Comparison of ENCODE assay signal across 23 mouse cellular contexts in genomic region chr6:134434866-134435390, GRCm38 (mm10). TPM values are rescaled to one million over a fixed set of nuclear protein-coding genes. Genes with fewer than 3 reads are reported as not detected.
"Had no signal": no experiment of that assay in that cellular context is flagged by ENCODE, and none has a peak within 500 bp of the region (broad histone marks: within the 10 kb centered on the region; RNA-seq: fewer than 3 reads in every experiment).

No protein-coding gene starts in this region.

- H3K36me3 ChIP-seq: liver, embryonic 13.5 days; midbrain, embryonic 10.5 days; midbrain, embryonic 13.5 days; neural tube, embryonic 12.5 days had no signal

- H3K4me2 ChIP-seq: liver, embryonic 13.5 days; midbrain, embryonic 13.5 days; neural tube, embryonic 12.5 days had no signal

- DNase-seq: kidney, adult 11 months; kidney, adult 9 months; kidney, postnatal 14 days; kidney, postnatal 4 days; layer of hippocampus, adult 9-11 months; layer of hippocampus, postnatal 36 days; liver, embryonic 13.5 days; lung, adult 2 months; lung, postnatal 14 days; lung, postnatal 4 days; retina, postnatal 1 day; thymus, adult 2 months; thymus, postnatal 14 days; thymus, postnatal 4 days had no signal

- H3K9ac ChIP-seq: liver, embryonic 13.5 days; midbrain, embryonic 13.5 days; neural tube, embryonic 12.5 days had no signal

- H3K9me3 ChIP-seq: liver, embryonic 13.5 days; midbrain, embryonic 10.5 days; midbrain, embryonic 13.5 days; neural tube, embryonic 12.5 days had no signal

- H3K27me3 ChIP-seq: midbrain, embryonic 13.5 days; neural tube, embryonic 12.5 days had no signal

- H3K4me3 ChIP-seq: left cerebral cortex, adult 2 months; liver, embryonic 13.5 days; midbrain, embryonic 10.5 days; midbrain, embryonic 13.5 days; neural tube, embryonic 12.5 days had no signal

- H3K27ac ChIP-seq: left cerebral cortex, adult 2 months; liver, embryonic 13.5 days; midbrain, embryonic 10.5 days; midbrain, embryonic 13.5 days; neural tube, embryonic 12.5 days had no signal

RNA-seq across cellular contexts. Expression of gene Bcl2l14, which starts 38.8 kb away (rescaled TPM):
- total RNA-seq: layer of hippocampus, adult 18-20 months; layer of hippocampus, postnatal 36 days; left cerebral cortex, adult 2 months; left cerebral cortex, postnatal 10 days; left cerebral cortex, postnatal 36 days; midbrain, postnatal 0 days had no signal
- polyA plus RNA-seq: liver, adult 2 months; midbrain, embryonic 13.5 days; midbrain, postnatal 0 days had no signal
